Mouse (Mus musculus): ENCODE data around the gene Dram1. TPM values are rescaled to one million over a fixed set of nuclear protein-coding genes. Genes with fewer than 3 reads are reported as not detected.
A peak's percentile ranks its signal among the peaks of the same experiment; 100 is the strongest.

The Dram1 gene
- total RNA-seq, 1 experiment: 3.3 TPM

DNA sequence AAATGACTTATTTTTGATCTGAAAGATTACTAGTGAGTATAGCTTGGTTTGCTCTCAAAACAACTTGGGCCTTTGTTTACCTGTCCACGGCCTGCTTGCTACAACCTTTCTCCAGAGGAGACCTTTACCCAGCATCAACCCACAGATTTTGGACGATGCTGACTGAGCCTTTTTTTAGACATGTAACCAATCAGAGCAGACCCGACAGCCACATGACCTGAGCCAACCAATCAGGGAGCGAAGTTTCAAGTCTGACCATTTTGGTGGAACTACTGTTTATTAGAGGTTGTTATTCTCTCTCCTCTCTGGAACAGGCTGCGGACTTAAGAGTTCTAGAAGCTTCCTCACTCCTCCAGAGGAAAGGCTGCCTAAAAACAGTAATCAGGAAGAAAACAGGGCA lies 57.1 kb downstream of the Dram1 start:
- Histone ChIP-seq H3K36me3 (ENCODE audit: control insufficient read depth, insufficient read depth, low read length, poor library complexity, severe bottlenecking) (no peaks in the 10 kb centered on the region), H3K9ac (ENCODE audit: insufficient read depth, low read depth, low read length, poor library complexity, severe bottlenecking) (no peak overlapping the region), H3K27ac (ENCODE audit: insufficient read depth, low read depth, low read length, poor library complexity, severe bottlenecking) (no peak overlapping the region), H3K4me3 (ENCODE audit: insufficient read depth in 1 of 2, low read depth in 1 of 2, low read length in 2 of 2, poor library complexity in 1 of 2, severe bottlenecking in 1 of 2) (no peak overlapping the region), H3K4me1 (ENCODE audit: control insufficient read depth in 2 of 2, insufficient read depth in 2 of 2, low read length in 2 of 2, poor library complexity in 1 of 2) (peaks cover 0 to 3% of the 10 kb centered on the region in 2 experiments; a peak in 1 of 4 replicates), H3K9me3 (ENCODE audit: control insufficient read depth, insufficient read depth, low read depth, low read length) (no peaks in the 10 kb centered on the region)
- no peak for DNase-seq (ENCODE audit: low read depth, low spot score)
- TF ChIP-seq ZNF384 (IDR thresholded peaks at IDR 0.05; ENCODE audit: low read depth, low read length): 0 out of 2 replicates have a peak, but pooled peaks have one; percentile 8
- peak; percentile 51; the same call in 1 of the 2 replicates for TF ChIP-seq MAFK (IDR thresholded peaks at IDR 0.05; ENCODE audit: insufficient read depth, low read depth, low read length)
- TF ChIP-seq ZC3H11A (IDR thresholded peaks at IDR 0.05; ENCODE audit: borderline replicate concordance, low read depth, low read length): no peak
- no peak for TF ChIP-seq HCFC1 (IDR thresholded peaks at IDR 0.05; ENCODE audit: borderline replicate concordance, insufficient read depth, low read length)
- TF ChIP-seq CHD2 (IDR thresholded peaks at IDR 0.05; ENCODE audit: low read depth, low read length): no peak
- in situ Hi-C loops (cut with MboI; ENCODE audit: low sequenced_read_pairs in 2 of 2, unreplicated experiment in 2 of 2): loop anchor here (10.0 to 25.0 kb wide), 4 partner anchors 459 to 1284 kb away; partner anchors contain the start of gene Igf1 (in 1 of the 2)

DNA sequence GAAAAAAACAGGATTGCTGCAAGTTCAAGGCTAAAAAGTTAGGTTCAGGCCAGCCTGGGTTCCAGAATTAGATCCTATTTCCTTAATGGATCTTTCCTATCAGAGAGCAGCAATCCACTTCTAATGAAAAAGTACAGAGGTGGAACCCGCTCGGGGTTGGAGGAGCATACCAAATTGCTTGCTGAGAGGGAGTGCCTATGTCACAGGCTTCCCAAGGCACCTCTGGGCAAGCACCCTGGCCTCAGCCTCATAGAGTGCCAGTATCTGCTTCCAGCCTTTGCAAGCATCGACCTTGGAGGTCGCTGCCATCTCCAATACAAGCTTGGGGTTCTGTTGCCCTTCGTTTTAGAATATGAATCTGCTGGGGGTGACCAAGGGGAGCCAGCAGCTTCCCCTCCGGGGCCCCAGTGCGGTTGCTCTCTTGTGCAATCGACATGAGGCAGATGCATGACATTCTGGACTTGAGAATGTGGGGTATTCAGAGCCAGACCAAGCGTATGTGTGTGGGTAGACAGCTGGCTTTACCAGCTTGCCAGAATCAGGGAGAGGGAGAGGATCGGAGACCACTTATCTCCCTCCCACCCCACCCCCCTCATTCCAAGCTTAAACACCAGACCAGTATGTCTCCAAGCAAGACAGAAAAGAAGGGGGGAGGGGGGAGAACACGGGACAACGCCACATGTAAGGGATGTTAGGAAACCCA lies 58.0 kb downstream of the Dram1 start:
- H3K4me3 ChIP-seq (ENCODE audit: insufficient read depth in 1 of 2, low read depth in 1 of 2, low read length in 2 of 2, poor library complexity in 1 of 2, severe bottlenecking in 1 of 2): no peak overlapping the region
- H3K9me3 ChIP-seq (ENCODE audit: control insufficient read depth, insufficient read depth, low read depth, low read length): no peaks in the 10 kb centered on the region
- no peak overlapping the region for H3K9ac ChIP-seq (ENCODE audit: insufficient read depth, low read depth, low read length, poor library complexity, severe bottlenecking)
- no peak for DNase-seq (ENCODE audit: low read depth, low spot score)
- TF ChIP-seq HCFC1 (IDR thresholded peaks at IDR 0.05; ENCODE audit: borderline replicate concordance, insufficient read depth, low read length) (no peak), ZC3H11A (IDR thresholded peaks at IDR 0.05; ENCODE audit: borderline replicate concordance, low read depth, low read length) (no peak), MAFK (IDR thresholded peaks at IDR 0.05; ENCODE audit: insufficient read depth, low read depth, low read length) (no peak), CHD2 (IDR thresholded peaks at IDR 0.05; ENCODE audit: low read depth, low read length) (no peak), ZNF384 (IDR thresholded peaks at IDR 0.05; ENCODE audit: low read depth, low read length) (no peak)
- no peaks in the 10 kb centered on the region for H3K36me3 ChIP-seq (ENCODE audit: control insufficient read depth, insufficient read depth, low read length, poor library complexity, severe bottlenecking)
- H3K4me1 ChIP-seq (ENCODE audit: control insufficient read depth in 2 of 2, insufficient read depth in 2 of 2, low read length in 2 of 2, poor library complexity in 1 of 2): peaks cover 0 to 3% of the 10 kb centered on the region in 2 experiments; a peak in 1 of 4 replicates
- H3K27ac ChIP-seq (ENCODE audit: insufficient read depth, low read depth, low read length, poor library complexity, severe bottlenecking): no peak overlapping the region
- in situ Hi-C loops (cut with MboI; ENCODE audit: low sequenced_read_pairs in 2 of 2, unreplicated experiment in 2 of 2): loop anchor here (10.0 to 25.0 kb wide), 4 partner anchors 459 to 1284 kb away; partner anchors contain the start of gene Igf1 (in 1 of the 2)

DNA sequence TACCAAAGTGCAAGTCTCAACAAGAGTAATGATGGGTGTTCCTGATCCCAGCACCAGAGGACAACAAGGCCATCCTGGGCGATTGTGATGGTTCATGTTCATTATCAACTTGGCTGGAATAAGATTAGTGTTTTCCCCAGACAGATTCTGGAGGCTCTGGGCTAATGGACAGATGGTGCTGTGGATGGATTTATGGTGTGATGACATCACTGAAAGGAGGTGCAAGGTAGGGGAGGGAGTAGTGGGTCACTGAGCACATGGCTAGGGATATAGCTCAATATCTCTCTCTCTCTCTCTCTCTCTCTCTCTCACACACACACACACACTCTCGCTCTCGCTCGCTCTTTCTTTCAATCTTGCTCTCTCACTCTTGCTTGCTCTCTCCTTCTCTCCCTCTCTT lies 60.7 kb downstream of the Dram1 start:
- DNase-seq (ENCODE audit: low read depth, low spot score): no peak
- Histone ChIP-seq H3K4me1 (ENCODE audit: control insufficient read depth in 2 of 2, insufficient read depth in 2 of 2, low read length in 2 of 2, poor library complexity in 1 of 2) (peaks cover 0 to 3% of the 10 kb centered on the region in 2 experiments; a peak in 1 of 4 replicates), H3K27ac (ENCODE audit: insufficient read depth, low read depth, low read length, poor library complexity, severe bottlenecking) (no peak overlapping the region), H3K9me3 (ENCODE audit: control insufficient read depth, insufficient read depth, low read depth, low read length) (no peaks in the 10 kb centered on the region), H3K36me3 (ENCODE audit: control insufficient read depth, insufficient read depth, low read length, poor library complexity, severe bottlenecking) (no peaks in the 10 kb centered on the region), H3K9ac (ENCODE audit: insufficient read depth, low read depth, low read length, poor library complexity, severe bottlenecking) (no peak overlapping the region), H3K4me3 (ENCODE audit: insufficient read depth in 1 of 2, low read depth in 1 of 2, low read length in 2 of 2, poor library complexity in 1 of 2, severe bottlenecking in 1 of 2) (no peak overlapping the region)
- no peak for TF ChIP-seq ZC3H11A (IDR thresholded peaks at IDR 0.05; ENCODE audit: borderline replicate concordance, low read depth, low read length)
- TF ChIP-seq HCFC1 (IDR thresholded peaks at IDR 0.05; ENCODE audit: borderline replicate concordance, insufficient read depth, low read length): no peak
- no peak for TF ChIP-seq MAFK (IDR thresholded peaks at IDR 0.05; ENCODE audit: insufficient read depth, low read depth, low read length)
- TF ChIP-seq ZNF384 (IDR thresholded peaks at IDR 0.05; ENCODE audit: low read depth, low read length): no peak
- no peak for TF ChIP-seq CHD2 (IDR thresholded peaks at IDR 0.05; ENCODE audit: low read depth, low read length)
- in situ Hi-C loops (cut with MboI; ENCODE audit: low sequenced_read_pairs in 2 of 2, unreplicated experiment in 2 of 2): loop anchor here (25.0 kb wide), 3 partner anchors 456 to 1281 kb away; partner anchors contain the start of gene Igf1 (in 1 of the 2)

DNA sequence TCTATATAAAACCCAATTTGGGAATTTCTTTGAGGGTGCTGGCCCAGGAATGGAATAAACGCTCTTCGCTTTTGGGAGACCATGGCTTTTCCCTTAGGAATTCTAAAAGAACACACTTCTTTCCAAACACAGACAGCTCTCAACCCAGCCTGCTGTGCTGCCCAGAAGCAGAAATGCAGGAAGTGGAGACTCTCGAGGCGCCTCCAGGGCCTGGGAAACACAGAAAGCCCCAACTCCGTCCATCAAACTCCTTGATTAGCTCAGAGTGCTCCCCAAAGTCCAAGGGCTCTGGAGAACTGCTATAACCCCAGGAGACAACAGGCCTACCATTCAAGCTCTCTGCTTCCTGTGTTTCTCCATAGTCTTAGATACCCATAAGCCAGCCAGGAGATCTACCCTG lies 61.7 kb downstream of the Dram1 start:
- H3K36me3 ChIP-seq (ENCODE audit: control insufficient read depth, insufficient read depth, low read length, poor library complexity, severe bottlenecking): no peaks in the 10 kb centered on the region
- TF ChIP-seq ZC3H11A (IDR thresholded peaks at IDR 0.05; ENCODE audit: borderline replicate concordance, low read depth, low read length) (no peak), MAFK (IDR thresholded peaks at IDR 0.05; ENCODE audit: insufficient read depth, low read depth, low read length) (no peak), HCFC1 (IDR thresholded peaks at IDR 0.05; ENCODE audit: borderline replicate concordance, insufficient read depth, low read length) (no peak), CHD2 (IDR thresholded peaks at IDR 0.05; ENCODE audit: low read depth, low read length) (no peak)
- peaks cover 0 to 3% of the 10 kb centered on the region in 2 experiments; a peak in 1 of 4 replicates for H3K4me1 ChIP-seq (ENCODE audit: control insufficient read depth in 2 of 2, insufficient read depth in 2 of 2, low read length in 2 of 2, poor library complexity in 1 of 2)
- H3K4me3 ChIP-seq (ENCODE audit: insufficient read depth in 1 of 2, low read depth in 1 of 2, low read length in 2 of 2, poor library complexity in 1 of 2, severe bottlenecking in 1 of 2): no peak overlapping the region
- no peak overlapping the region for H3K9ac ChIP-seq (ENCODE audit: insufficient read depth, low read depth, low read length, poor library complexity, severe bottlenecking)
- DNase-seq (ENCODE audit: low read depth, low spot score): no peak
- in situ Hi-C loops (cut with MboI; ENCODE audit: low sequenced_read_pairs in 2 of 2, unreplicated experiment in 2 of 2): loop anchor here (25.0 kb wide), 3 partner anchors 455 to 1280 kb away; partner anchors contain the start of gene Igf1 (in 1 of the 2)
- no peak overlapping the region for H3K27ac ChIP-seq (ENCODE audit: insufficient read depth, low read depth, low read length, poor library complexity, severe bottlenecking)
- H3K9me3 ChIP-seq (ENCODE audit: control insufficient read depth, insufficient read depth, low read depth, low read length): no peaks in the 10 kb centered on the region

Data from ES-E14 (cell line).